Mouse (Mus musculus): ENCODE measurements at regions not wholly inside any gene's neighbourhood (a gene's known extent, or its start where the extent isn't known, plus 50 kb on each side); places are given as distances from the start of the nearest gene placed in this dataset.

DNA sequence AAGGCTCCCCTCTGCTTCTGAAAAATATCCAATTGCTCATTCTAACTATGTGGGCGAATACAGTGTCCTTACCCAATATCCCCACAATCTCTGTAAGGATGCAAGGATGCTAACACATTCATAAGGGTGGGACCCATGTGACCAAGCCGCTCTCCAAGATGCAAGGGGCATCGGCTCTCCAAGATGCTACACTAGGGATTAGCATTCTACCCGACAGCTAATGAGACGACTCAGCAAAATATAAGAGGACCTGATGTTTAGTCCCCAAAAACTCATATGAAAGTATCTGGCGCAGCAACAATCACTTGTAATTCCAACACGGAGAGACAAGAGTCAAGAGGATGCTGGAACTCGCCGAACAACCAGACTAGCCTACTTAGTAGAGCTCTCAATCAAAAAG, 299.6 kb upstream of the Jmjd1c start:
- Histone ChIP-seq H3K36me3 (ENCODE audit: control insufficient read depth, insufficient read depth, low read length) (no peaks in the 10 kb centered on the region), H3K27ac (ENCODE audit: low read depth, low read length) (no peak overlapping the region), H3K9ac (ENCODE audit: low read depth, low read length) (no peak overlapping the region), H3K27me3 (ENCODE audit: control insufficient read depth, insufficient read depth, low read length) (no peaks in the 10 kb centered on the region), H3K4me1 (replicated peaks; ENCODE audit: control insufficient read depth, insufficient read depth, low read length) (no peaks in the 10 kb centered on the region), H3K4me2 (replicated peaks; ENCODE audit: low read depth, low read length) (no peak overlapping the region), H3K4me3 (ENCODE audit: low read depth, low read length) (no peak overlapping the region), H3K9me3 (ENCODE audit: control insufficient read depth, low read length) (no peaks in the 10 kb centered on the region)
- no peak for ATAC-seq (ENCODE audit: low FRiP score)
- no peak for DNase-seq (ENCODE audit: low spot score)
- 94% methylated on average over 9 of the region's 9 CpGs for WGBS

DNA sequence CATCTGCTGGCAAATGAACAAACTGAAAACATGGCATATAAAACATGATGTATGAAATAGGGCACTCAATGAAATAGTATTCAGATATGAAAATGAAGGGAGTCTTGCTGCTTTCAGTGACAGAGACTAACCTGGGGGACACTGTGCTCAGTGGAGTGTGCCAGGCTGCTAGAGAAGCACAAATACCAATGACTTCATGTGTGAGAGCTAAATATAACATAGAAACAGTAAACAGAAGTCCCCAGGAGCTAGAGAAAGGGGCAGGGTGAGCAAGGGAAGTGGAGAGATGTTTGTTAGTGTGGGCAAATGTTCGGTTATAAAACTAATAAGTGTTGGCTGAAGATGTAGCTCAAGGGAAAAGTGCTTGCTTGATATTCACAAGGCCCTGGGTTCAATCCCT, 293.2 kb upstream of the Jmjd1c start:
- Histone ChIP-seq H3K4me2 (replicated peaks; ENCODE audit: low read depth, low read length) (no peak overlapping the region), H3K4me3 (ENCODE audit: low read depth, low read length) (no peak overlapping the region), H3K9me3 (ENCODE audit: control insufficient read depth, low read length) (no peaks in the 10 kb centered on the region), H3K27ac (ENCODE audit: low read depth, low read length) (no peak overlapping the region), H3K36me3 (ENCODE audit: control insufficient read depth, insufficient read depth, low read length) (no peaks in the 10 kb centered on the region), H3K9ac (ENCODE audit: low read depth, low read length) (no peak overlapping the region), H3K4me1 (replicated peaks; ENCODE audit: control insufficient read depth, insufficient read depth, low read length) (no peaks in the 10 kb centered on the region), H3K27me3 (ENCODE audit: control insufficient read depth, insufficient read depth, low read length) (no peaks in the 10 kb centered on the region)
- DNase-seq (ENCODE audit: low spot score) = no peak
- 80% methylated on average over 1 of the region's 1 CpGs for WGBS
- no peak for ATAC-seq (ENCODE audit: low FRiP score)

DNA sequence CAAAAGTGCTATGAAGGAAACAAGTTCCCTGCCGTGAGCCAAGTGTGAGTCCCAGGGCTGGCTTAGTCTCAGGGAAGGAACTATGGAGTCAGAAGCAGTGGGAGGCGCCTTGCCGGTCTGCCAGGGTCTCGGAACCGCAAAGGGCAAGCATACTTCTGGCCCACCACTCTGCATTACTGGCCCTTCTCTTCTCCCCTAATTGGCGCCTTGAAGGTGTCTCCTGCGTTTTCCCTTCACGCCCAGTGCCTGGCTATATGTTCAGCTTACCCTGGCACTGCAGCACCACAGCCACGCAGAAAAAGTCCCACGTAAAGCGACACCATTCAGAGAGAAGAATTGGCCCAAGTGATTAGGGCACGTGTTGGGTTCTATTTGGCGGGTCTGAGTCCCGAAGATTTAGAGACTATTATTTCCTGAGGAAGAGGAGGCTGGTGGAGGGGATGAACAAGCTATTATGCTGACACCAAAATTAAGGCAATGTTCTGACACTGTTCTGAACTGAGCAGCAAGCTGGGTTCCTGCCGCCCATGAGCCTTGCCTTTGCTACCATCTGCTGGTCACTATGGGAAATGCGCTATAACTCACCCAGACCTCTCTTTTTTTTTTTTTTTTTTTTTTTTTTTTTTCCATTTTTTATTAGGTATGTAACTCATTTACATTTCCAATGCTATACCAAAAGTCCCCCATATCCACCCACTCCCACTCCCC, 288.5 kb upstream of the Jmjd1c start:
- WGBS = 47% methylated on average over 16 of the region's 16 CpGs
- Histone ChIP-seq H3K27ac (ENCODE audit: low read depth, low read length) (no peak overlapping the region), H3K9ac (ENCODE audit: low read depth, low read length) (no peak overlapping the region)

DNA sequence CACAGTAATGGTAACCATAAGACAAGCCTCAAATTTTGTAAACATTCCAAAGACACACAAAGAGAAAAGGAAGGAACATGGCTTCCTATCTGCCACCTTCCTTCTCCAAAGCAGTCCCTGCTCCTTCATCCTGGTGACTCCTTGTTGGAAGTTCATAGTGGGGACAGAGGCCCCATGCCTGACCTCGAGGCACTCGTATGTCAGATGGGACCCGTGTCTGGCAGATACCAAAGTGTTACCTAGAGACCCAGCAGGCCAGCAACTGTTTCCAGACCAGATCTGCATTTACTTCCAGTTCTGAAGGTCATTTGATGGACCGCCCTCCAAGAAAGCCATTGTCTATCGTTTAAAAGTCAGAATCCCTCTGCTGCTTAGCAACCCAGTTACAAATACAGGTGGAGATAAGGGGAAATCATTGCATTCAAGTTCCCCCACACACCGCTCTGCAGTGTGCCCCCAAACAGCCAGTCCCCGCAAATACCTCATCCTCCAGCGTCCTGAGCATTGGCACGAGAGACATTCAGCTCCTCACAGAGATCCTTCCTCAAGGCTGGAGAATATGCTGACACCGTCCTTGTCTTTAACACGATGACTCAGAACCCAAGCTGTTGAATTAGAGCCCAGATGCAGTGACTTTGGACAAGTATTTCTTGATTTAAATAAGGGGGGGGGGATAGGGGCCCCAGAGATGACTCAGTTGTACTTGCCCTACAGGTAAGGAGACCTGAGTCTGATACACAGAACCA, 283.2 kb upstream of the Jmjd1c start:
- 84% methylated on average over 11 of the region's 11 CpGs for WGBS
- Histone ChIP-seq H3K4me3 (ENCODE audit: low read depth, low read length) (no peak overlapping the region), H3K9me3 (ENCODE audit: control insufficient read depth, low read length) (no peaks in the 10 kb centered on the region), H3K36me3 (ENCODE audit: control insufficient read depth, insufficient read depth, low read length) (no peaks in the 10 kb centered on the region), H3K9ac (ENCODE audit: low read depth, low read length) (no peak overlapping the region), H3K4me1 (replicated peaks; ENCODE audit: control insufficient read depth, insufficient read depth, low read length) (no peaks in the 10 kb centered on the region), H3K4me2 (replicated peaks; ENCODE audit: low read depth, low read length) (no peak overlapping the region), H3K27me3 (ENCODE audit: control insufficient read depth, insufficient read depth, low read length) (no peaks in the 10 kb centered on the region), H3K27ac (ENCODE audit: low read depth, low read length) (no peak overlapping the region)
- no peak for DNase-seq (ENCODE audit: low spot score)
- ATAC-seq (ENCODE audit: low FRiP score) = no peak

More for the DNA sequence above, 288.5 kb upstream of the Jmjd1c start:
- ATAC-seq (ENCODE audit: low FRiP score) = peak; percentile 43; the same call in 1 of the 2 replicates
- peak; percentile 74 for DNase-seq (ENCODE audit: low spot score)
- H3K9me3 ChIP-seq (ENCODE audit: control insufficient read depth, low read length) = no peaks in the 10 kb centered on the region
- H3K4me2 ChIP-seq (replicated peaks; ENCODE audit: low read depth, low read length) = no peak overlapping the region
- H3K36me3 ChIP-seq (ENCODE audit: control insufficient read depth, insufficient read depth, low read length) = no peaks in the 10 kb centered on the region
- H3K27me3 ChIP-seq (ENCODE audit: control insufficient read depth, insufficient read depth, low read length) = no peaks in the 10 kb centered on the region
- H3K4me1 ChIP-seq (replicated peaks; ENCODE audit: control insufficient read depth, insufficient read depth, low read length) = no peaks in the 10 kb centered on the region
- H3K4me3 ChIP-seq (ENCODE audit: low read depth, low read length) = no peak overlapping the region

DNA sequence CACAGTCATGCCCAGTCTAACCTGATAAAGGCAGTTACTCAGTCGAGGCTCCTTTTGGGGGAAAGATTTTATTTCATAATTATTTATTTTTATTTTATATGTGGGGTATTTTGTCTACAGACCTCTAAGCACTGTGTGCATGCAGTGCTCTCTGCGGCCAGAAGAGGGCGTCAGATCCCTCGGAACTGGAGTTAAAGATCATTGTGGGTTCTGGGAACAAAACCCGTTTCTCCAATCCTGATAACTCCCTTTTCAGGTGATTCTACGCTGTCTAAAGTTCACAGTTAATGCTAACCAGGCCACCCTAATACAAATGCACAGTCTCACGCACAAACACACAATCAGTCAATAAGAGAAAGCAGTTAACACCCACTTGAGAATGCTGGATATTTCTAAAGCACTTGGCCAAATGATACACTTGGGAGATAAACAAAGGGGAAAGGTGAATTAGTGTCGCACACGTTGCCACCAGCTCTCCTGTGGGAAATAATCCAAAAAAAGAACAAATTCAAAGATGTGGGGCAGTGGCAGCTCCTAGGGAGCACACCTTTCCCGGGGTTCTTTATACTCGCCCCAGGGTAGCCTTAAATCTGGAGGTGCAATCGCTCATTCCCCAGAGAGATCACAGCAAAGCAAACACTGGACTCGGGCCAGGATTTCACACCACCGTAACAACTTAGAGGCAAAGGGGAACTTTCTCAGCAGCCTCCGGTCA, 281.9 kb upstream of the Jmjd1c start:
- DNase-seq (ENCODE audit: low spot score) = peak; percentile 33
- Histone ChIP-seq H3K9me3 (ENCODE audit: control insufficient read depth, low read length) (no peaks in the 10 kb centered on the region), H3K27me3 (ENCODE audit: control insufficient read depth, insufficient read depth, low read length) (no peaks in the 10 kb centered on the region), H3K4me2 (replicated peaks; ENCODE audit: low read depth, low read length) (0 out of 2 replicates have a peak overlapping the region, but pooled peaks have one; percentile 3), H3K36me3 (ENCODE audit: control insufficient read depth, insufficient read depth, low read length) (no peaks in the 10 kb centered on the region), H3K9ac (ENCODE audit: low read depth, low read length) (no peak overlapping the region), H3K4me3 (ENCODE audit: low read depth, low read length) (no peak overlapping the region), H3K4me1 (replicated peaks; ENCODE audit: control insufficient read depth, insufficient read depth, low read length) (no peaks in the 10 kb centered on the region), H3K27ac (ENCODE audit: low read depth, low read length) (no peak overlapping the region)
- 14% methylated on average over 15 of the region's 15 CpGs for WGBS
- peak; percentile 17; the same call in 1 of the 2 replicates for ATAC-seq (ENCODE audit: low FRiP score)

DNA sequence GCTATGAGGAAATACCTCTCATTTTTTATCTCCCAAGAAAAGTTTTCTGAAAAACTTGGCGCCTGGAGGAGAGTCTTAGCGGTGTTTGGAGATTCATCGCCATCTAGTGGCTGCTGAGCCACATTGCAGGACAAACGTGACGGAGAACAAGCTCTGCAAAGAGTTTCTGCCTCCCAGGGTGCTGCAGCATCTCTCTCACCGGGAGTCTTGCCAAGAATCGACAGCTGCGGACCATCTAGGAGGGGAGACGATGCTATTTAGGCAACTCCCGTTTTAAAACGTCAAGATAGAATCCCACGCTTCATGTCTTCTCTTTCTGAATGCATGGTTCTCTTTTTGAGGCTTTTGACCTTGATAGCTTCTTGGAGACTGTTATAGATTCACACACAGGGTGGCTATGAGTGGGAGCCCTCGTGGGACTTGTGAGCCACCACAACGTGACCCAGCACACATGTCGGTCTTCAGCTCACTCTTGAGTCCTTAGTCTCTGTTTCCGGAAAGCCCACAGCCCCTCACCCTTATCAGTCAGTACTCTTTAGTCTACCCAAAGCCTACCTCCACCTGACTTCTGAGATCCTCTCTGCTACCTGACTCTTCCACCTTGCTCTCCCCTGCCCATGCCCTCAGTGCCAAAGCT, 281.2 kb upstream of the Jmjd1c start:
- Histone ChIP-seq H3K36me3 (ENCODE audit: control insufficient read depth, insufficient read depth, low read length) (no peaks in the 10 kb centered on the region), H3K9ac (ENCODE audit: low read depth, low read length) (no peak overlapping the region), H3K4me2 (replicated peaks; ENCODE audit: low read depth, low read length) (0 out of 2 replicates have a peak overlapping the region, but pooled peaks have one; percentile 3), H3K9me3 (ENCODE audit: control insufficient read depth, low read length) (no peaks in the 10 kb centered on the region), H3K4me3 (ENCODE audit: low read depth, low read length) (no peak overlapping the region), H3K27me3 (ENCODE audit: control insufficient read depth, insufficient read depth, low read length) (no peaks in the 10 kb centered on the region), H3K27ac (ENCODE audit: low read depth, low read length) (no peak overlapping the region), H3K4me1 (replicated peaks; ENCODE audit: control insufficient read depth, insufficient read depth, low read length) (no peaks in the 10 kb centered on the region)
- WGBS = 14% methylated on average over 16 of the region's 16 CpGs
- peak; percentile 72 for ATAC-seq (ENCODE audit: low FRiP score)
- DNase-seq (ENCODE audit: low spot score) = peak; percentile 85

DNA sequence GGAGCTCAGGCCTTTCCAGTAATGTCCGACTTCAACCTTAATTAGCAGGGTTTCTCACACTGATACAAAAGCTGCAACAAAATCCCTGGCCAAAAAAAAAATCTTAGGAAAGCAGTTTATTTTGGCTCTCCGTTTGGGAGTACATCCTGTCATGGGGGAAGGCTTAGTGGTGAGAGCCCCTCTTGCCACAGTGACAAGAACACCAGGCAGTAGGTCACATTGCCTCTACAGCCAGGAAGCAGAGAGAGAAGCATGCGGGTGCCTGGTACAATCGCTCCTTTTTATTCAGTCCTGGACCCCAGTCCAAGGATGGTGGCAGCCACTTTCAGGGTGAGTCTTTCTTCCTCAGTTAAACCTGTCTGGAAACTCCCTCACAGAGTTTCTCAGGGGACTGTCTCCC, 280.0 kb upstream of the Jmjd1c start:
- H3K36me3 ChIP-seq (ENCODE audit: control insufficient read depth, insufficient read depth, low read length) = no peaks in the 10 kb centered on the region
- WGBS = 80% methylated on average over 4 of the region's 4 CpGs
- no peak overlapping the region for H3K9ac ChIP-seq (ENCODE audit: low read depth, low read length)
- H3K27me3 ChIP-seq (ENCODE audit: control insufficient read depth, insufficient read depth, low read length) = no peaks in the 10 kb centered on the region
- no peaks in the 10 kb centered on the region for H3K4me1 ChIP-seq (replicated peaks; ENCODE audit: control insufficient read depth, insufficient read depth, low read length)
- H3K4me3 ChIP-seq (ENCODE audit: low read depth, low read length) = no peak overlapping the region
- H3K4me2 ChIP-seq (replicated peaks; ENCODE audit: low read depth, low read length) = no peak overlapping the region
- DNase-seq (ENCODE audit: low spot score) (no peak), ATAC-seq (ENCODE audit: low FRiP score) (no peak)
- H3K9me3 ChIP-seq (ENCODE audit: control insufficient read depth, low read length) = no peaks in the 10 kb centered on the region
- no peak overlapping the region for H3K27ac ChIP-seq (ENCODE audit: low read depth, low read length)

DNA sequence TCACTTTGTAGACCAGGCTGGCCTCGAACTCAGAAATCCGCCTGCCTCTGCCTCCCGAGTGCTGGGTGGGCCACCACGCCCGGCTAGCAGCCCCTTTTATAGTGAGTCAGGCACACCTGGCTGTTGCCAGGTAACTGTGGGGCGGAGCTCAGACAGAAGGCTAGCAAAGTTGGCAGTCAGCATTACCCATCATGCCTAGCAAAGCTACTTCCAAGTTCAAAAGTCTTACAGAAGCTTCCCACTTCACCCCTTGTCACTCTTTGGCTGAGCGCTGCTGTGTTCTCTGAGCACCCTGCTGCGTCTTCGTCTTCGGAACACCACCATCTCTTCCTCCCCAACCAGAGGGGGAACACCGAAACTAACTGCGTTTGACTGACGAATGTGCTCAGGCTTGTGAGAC, 279.1 kb upstream of the Jmjd1c start:
- Histone ChIP-seq H3K36me3 (ENCODE audit: control insufficient read depth, insufficient read depth, low read length) (no peaks in the 10 kb centered on the region), H3K4me1 (replicated peaks; ENCODE audit: control insufficient read depth, insufficient read depth, low read length) (no peaks in the 10 kb centered on the region), H3K27me3 (ENCODE audit: control insufficient read depth, insufficient read depth, low read length) (no peaks in the 10 kb centered on the region), H3K4me2 (replicated peaks; ENCODE audit: low read depth, low read length) (no peak overlapping the region), H3K4me3 (ENCODE audit: low read depth, low read length) (no peak overlapping the region), H3K27ac (ENCODE audit: low read depth, low read length) (no peak overlapping the region), H3K9ac (ENCODE audit: low read depth, low read length) (no peak overlapping the region), H3K9me3 (ENCODE audit: control insufficient read depth, low read length) (no peaks in the 10 kb centered on the region)
- 81% methylated on average over 13 of the region's 13 CpGs for WGBS
- ATAC-seq (ENCODE audit: low FRiP score) (no peak), DNase-seq (ENCODE audit: low spot score) (no peak)

Measured in hindbrain, embryonic 11.5 days (tissue).